Mouse (Mus musculus) myocyte (in vitro differentiated cells): ENCODE results near the gene Gpc6.

Source experiments
- CEBPB ChIP-seq: IDR thresholded peaks from 2 replicates; pipeline ENCODE4 v1.6.1; 2011; ENCODE audit warnings: mild to moderate bottlenecking, moderate library complexity; ENCODE audit not compliant: poor library complexity, insufficient read depth, severe bottlenecking
- E2F4 ChIP-seq: IDR thresholded peaks from one replicate; pipeline ENCODE4 v1.6.1; 2011; ENCODE audit warnings: mild to moderate bottlenecking, control low read depth, moderate library complexity; ENCODE audit not compliant: insufficient read depth
- MAX ChIP-seq: IDR thresholded peaks from one replicate; pipeline ENCODE4 v1.6.1; 2011; ENCODE audit warnings: low read depth, mild to moderate bottlenecking, control low read depth
- MYOD1 ChIP-seq, 3 experiments: IDR thresholded peaks; one replicate each; pipeline ENCODE4 v1.6.1; 2011; ENCODE audit warnings: control low read depth in 2 of 3, low read depth in 2 of 3, mild to moderate bottlenecking in 2 of 3, moderate library complexity in 1 of 3; ENCODE audit not compliant: insufficient read length in 2 of 3, control insufficient read depth in 1 of 3
- MYOG ChIP-seq, 3 experiments: IDR thresholded peaks; one replicate each; pipeline ENCODE4 v1.6.1; 2011; ENCODE audit warnings: control low read depth in 2 of 3, low read depth in 2 of 3, mild to moderate bottlenecking in 2 of 3; ENCODE audit not compliant: insufficient read length in 2 of 3, control insufficient read depth in 1 of 3, insufficient read depth in 1 of 3
- POLR2A ChIP-seq: IDR thresholded peaks from one replicate; pipeline ENCODE4 v1.6.1; 2011; ENCODE audit warnings: low read depth, mild to moderate bottlenecking, control low read depth, moderate library complexity; ENCODE audit not compliant: insufficient read length
- POLR2AphosphoS2 ChIP-seq: IDR thresholded peaks from one replicate; pipeline ENCODE4 v1.6.1; 2011; ENCODE audit warnings: low read depth, control low read depth; ENCODE audit not compliant: insufficient read length
- TCF12 ChIP-seq: IDR thresholded peaks from one replicate; pipeline ENCODE4 v1.6.1; 2011; ENCODE audit warnings: mild to moderate bottlenecking, control low read depth; ENCODE audit not compliant: poor library complexity, insufficient read depth, severe bottlenecking
- TCF3 ChIP-seq: IDR thresholded peaks from one replicate; pipeline ENCODE4 v1.6.1; 2011; ENCODE audit warnings: low read depth, control low read depth; ENCODE audit not compliant: insufficient read length
- USF1 ChIP-seq: IDR thresholded peaks from one replicate; pipeline ENCODE4 v1.6.1; 2011; ENCODE audit warnings: low read depth, mild to moderate bottlenecking, control low read depth, moderate library complexity

DNA sequence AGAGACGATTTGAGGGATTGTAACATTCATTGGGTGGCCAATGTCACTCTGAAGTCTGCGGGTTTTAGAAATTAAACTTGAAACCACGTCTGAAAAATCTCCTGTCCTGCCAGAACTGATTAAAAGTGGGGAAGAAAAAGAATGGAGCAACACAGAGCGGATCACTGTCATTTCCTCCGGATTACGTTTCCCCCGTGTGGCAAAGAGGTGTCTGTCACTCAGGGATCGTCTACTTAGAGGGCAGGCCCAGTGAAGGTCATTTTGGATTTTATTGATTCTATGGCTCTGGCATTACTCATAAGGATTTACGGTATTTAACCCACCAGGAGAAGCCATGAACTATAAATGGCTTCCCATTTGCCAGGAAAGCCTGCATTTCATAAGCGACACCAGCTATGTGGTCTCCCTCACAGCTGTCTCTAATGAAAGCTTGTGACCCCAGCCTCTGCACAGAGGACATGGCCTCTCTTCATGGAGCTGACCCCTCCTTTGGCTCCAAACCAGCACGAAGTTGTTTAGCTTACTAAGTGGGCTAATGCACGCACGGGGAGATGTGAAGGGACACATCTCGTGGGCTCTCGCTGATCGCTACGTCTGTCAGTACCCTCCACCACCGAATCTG lies 996.4 kb downstream of the Gpc6 start:
- no peak for TF ChIP-seq POLR2AphosphoS2
- no peak for TF ChIP-seq E2F4
- TF ChIP-seq POLR2A: no peak
- TF ChIP-seq MYOD1 (IDR thresholded peaks at IDR 0.05; ENCODE audit: control insufficient read depth in 1 of 3, insufficient read length in 2 of 3, low read depth in 2 of 3): no peak
- no peak for TF ChIP-seq MAX
- no peak for TF ChIP-seq USF1
- TF ChIP-seq TCF12: no peak
- TF ChIP-seq TCF3: no peak
- no peak for TF ChIP-seq MYOG (IDR thresholded peaks at IDR 0.05; ENCODE audit: control insufficient read depth in 1 of 3, insufficient read depth in 1 of 3, insufficient read length in 2 of 3, low read depth in 2 of 3)
- no peak for TF ChIP-seq CEBPB
